Mouse (Mus musculus): Measurements from ENCODE around the gene Cd81.

Cd81 gene

GRCm38 (mm10) chr7:143112395-143112794, 59.9 kb downstream of the Cd81 start:
- DNase-seq (ENCODE audit: low spot score in 2 of 2), result no peak

DNA sequence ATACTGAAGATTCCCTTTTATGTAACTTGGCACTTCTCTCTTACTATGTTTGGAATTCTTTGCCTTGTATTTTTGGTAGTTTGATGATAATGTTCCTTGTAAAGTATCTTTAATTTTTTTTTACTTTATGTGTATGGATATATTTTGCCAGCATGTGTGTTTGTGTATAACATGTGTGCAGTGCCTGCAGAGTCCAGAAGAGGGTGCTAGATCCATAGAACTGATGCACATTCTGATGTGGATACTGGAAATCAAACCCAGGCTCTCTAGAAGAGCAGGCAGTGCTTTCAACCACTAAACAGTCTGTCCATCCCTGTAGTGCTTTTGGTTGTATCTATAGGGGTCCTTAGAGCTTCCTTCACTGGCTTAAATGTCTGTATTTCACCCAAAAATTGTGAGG, 62.2 kb downstream of the Cd81 start:
- DNase-seq (ENCODE audit: low spot score in 2 of 2), result no peak

DNA sequence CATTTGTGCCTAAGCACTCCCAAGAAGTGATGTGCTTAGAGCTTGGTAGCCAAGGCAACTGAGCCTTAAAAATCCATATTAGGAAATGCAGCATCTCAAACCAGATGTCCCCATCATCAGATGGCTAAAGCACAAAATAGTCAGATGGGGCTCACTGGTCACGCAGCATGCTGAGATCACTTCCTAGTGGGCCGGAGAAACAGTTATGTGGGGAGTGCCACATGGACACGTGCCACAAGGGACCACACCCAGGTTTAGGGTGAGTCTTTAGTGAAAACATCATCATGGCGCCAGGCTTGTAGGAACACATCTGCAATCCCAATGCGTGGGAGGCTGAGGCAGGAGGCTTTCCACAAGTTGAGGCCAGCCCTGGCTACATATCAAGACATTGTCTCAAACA, 64.0 kb downstream of the Cd81 start:
- no peak for DNase-seq (ENCODE audit: low spot score in 2 of 2)
